Mouse (Mus musculus) brain, embryonic 14.5 days (tissue): Measurements from ENCODE around the gene Opn4.

Source experiments
- CTCF ChIP-seq: fragments of 200-500 bp; IDR thresholded peaks from 2 replicates; pipeline ENCODE4 v1.5.1; 2012; ENCODE audit warnings: inconsistent platforms, mild to moderate bottlenecking, moderate library complexity, borderline replicate concordance; ENCODE audit not compliant: insufficient read depth, insufficient read length; ENCODE audit errors: extremely low read depth
- POLR2A ChIP-seq: fragments of 200-500 bp; IDR thresholded peaks from 2 replicates; pipeline ENCODE4 v1.6.1; 2012; ENCODE audit warnings: mild to moderate bottlenecking, inconsistent platforms, borderline replicate concordance; ENCODE audit not compliant: poor library complexity, insufficient read depth, insufficient read length, severe bottlenecking; ENCODE audit errors: extremely low read depth

GRCm38 (mm10) chr14:34620611-34621376 lies 20.9 kb upstream of the Opn4 start:
- peak; percentile 53; the same call in 1 of the 2 replicates for TF ChIP-seq CTCF
- TF ChIP-seq POLR2A: no peak
